Mouse (Mus musculus) embryonic facial prominence, embryonic 13.5 days (tissue): Measurements from ENCODE around the gene Nprl3. TPM values are rescaled to one million over a fixed set of nuclear protein-coding genes. Genes with fewer than 3 reads are reported as not detected.

ENCODE experiments used
- ATAC-seq: fragments of 200-750 bp; cut with Nextera tagmentation; 2 replicates; pipeline ENCODE4 v1.8.0; 2017; ENCODE audit warnings: low read depth; ENCODE audit not compliant: insufficient number of reproducible peaks, insufficient read depth, low FRiP score, low TSS enrichment
- H3K27ac ChIP-seq: fragments of 300-500 bp; sonication (generic); 2 replicates; pipeline ENCODE4 v1.5.1; 2015; ENCODE audit warnings: moderate library complexity, mild to moderate bottlenecking, inconsistent platforms
- H3K27me3 ChIP-seq: fragments of 300-500 bp; sonication (generic); 2 replicates; pipeline ENCODE4 v1.6.1; 2015; ENCODE audit warnings: mild to moderate bottlenecking, inconsistent platforms
- H3K36me3 ChIP-seq: fragments of 300-500 bp; sonication (generic); 2 replicates; pipeline ENCODE4 v1.6.1; 2015; ENCODE audit warnings: mild to moderate bottlenecking, inconsistent platforms
- H3K4me1 ChIP-seq: fragments of 300-500 bp; sonication (generic); 2 replicates; pipeline ENCODE4 v1.6.1; 2015; ENCODE audit warnings: inconsistent platforms
- H3K4me2 ChIP-seq: fragments of 300-500 bp; sonication (generic); 2 replicates; pipeline ENCODE4 v1.6.1; 2015; ENCODE audit warnings: moderate library complexity, mild to moderate bottlenecking, inconsistent platforms
- H3K4me3 ChIP-seq: fragments of 300-500 bp; sonication (generic); 2 replicates; pipeline ENCODE4 v1.5.1; 2015; ENCODE audit warnings: mild to moderate bottlenecking, inconsistent platforms
- H3K9ac ChIP-seq: fragments of 300-500 bp; sonication (generic); 2 replicates; pipeline ENCODE4 v1.6.1; 2015; ENCODE audit warnings: mild to moderate bottlenecking, inconsistent platforms
- H3K9me3 ChIP-seq: fragments of 300-500 bp; sonication (generic); 2 replicates; pipeline ENCODE4 v1.6.1; 2016; ENCODE audit warnings: inconsistent platforms
- WGBS: fragments of 180-500 bp; shearing (Covaris S2); methylation state at CpG from one replicate; pipeline ENCODE4 v1.1.7; 2015; ENCODE audit warnings: mixed read lengths; 5-methylcytosine and 5-hydroxymethylcytosine counted together
- polyA plus RNA-seq: library from polyadenylated mRNA; unstranded; fragments of >200 nt; fragmentation: Nextera tagmentation; extraction: Ambion mirVana; gene quantifications from 2 replicates; pipeline ENCODE4 v1.2.1, GENCODE M21; 2015

Gene Nprl3
- polyA plus RNA-seq, 1 experiment from 2014 or later, result 46.9 TPM

- H3K9ac ChIP-seq, result no peak overlapping the region
- 66% methylated on average over 5 of the region's 5 CpGs for WGBS
Measured at GRCm38 (mm10) chr11:32189434-32189833, 78.1 kb downstream of the Nprl3 start.

DNA sequence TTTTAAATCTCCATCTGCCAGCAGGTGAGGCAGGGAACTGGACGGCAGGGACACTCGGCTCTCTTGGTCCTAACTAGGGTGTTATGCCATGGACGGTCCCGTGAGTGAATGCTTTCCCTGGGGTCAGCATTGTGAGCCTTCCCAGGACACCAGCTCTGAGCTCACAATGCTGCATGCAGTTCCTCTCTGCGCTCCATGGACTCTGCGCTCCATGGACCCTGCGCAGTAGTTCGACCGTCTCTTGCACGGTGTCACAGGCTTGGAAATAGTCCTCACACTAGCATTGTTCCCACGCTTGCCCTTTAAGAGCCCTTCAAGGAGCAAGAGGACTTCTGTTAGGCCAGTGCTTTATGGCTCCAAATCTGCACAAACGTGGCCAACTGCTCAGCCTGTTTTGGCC, 78.6 kb downstream of the Nprl3 start:
- Histone ChIP-seq H3K4me2 (no peak overlapping the region), H3K4me1 (no peaks in the 10 kb centered on the region), H3K9me3 (no peaks in the 10 kb centered on the region), H3K27me3 (no peaks in the 10 kb centered on the region), H3K36me3 (no peaks in the 10 kb centered on the region), H3K27ac (no peak overlapping the region), H3K9ac (no peak overlapping the region), H3K4me3 (no peak overlapping the region)
- WGBS, result 85% methylated on average over 12 of the region's 12 CpGs
- ATAC-seq, result no peak

More at GRCm38 (mm10) chr11:32189434-32189833, 78.1 kb downstream of the Nprl3 start:
- H3K4me3 ChIP-seq, result no peak overlapping the region
- H3K27ac ChIP-seq, result no peak overlapping the region
- no peaks in the 10 kb centered on the region for H3K27me3 ChIP-seq
- no peaks in the 10 kb centered on the region for H3K9me3 ChIP-seq
- H3K4me2 ChIP-seq, result no peak overlapping the region
- H3K36me3 ChIP-seq, result no peaks in the 10 kb centered on the region
- no peak for ATAC-seq
- no peaks in the 10 kb centered on the region for H3K4me1 ChIP-seq

DNA sequence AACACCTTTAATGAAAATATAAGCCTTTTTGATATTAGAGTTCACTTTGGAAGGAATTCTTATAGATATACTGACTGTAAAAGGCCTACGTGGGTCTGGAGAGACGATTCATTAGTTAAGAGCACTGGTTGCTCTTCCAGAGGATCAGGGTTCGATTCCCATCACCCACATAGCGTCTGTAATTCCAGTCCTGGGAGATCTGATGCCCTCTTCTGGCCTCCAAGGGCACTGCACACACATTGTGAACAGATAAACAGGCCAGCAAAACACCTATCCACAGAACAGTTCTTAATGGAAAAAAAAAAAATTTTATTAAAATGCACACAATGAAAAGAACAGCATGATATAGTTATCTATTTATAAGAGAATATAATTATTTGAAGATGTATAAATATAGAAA, 80.3 kb downstream of the Nprl3 start:
- Histone ChIP-seq H3K9ac (no peak overlapping the region), H3K36me3 (no peaks in the 10 kb centered on the region), H3K27ac (no peak overlapping the region), H3K4me2 (no peak overlapping the region), H3K27me3 (no peaks in the 10 kb centered on the region), H3K4me3 (no peak overlapping the region), H3K9me3 (no peaks in the 10 kb centered on the region), H3K4me1 (no peaks in the 10 kb centered on the region)
- 84% methylated on average over 4 of the region's 4 CpGs for WGBS
- no peak for ATAC-seq

- Histone ChIP-seq H3K4me3 (no peak overlapping the region), H3K4me2 (no peak overlapping the region), H3K27me3 (no peaks in the 10 kb centered on the region), H3K9ac (no peak overlapping the region), H3K27ac (no peak overlapping the region), H3K4me1 (no peaks in the 10 kb centered on the region), H3K9me3 (no peaks in the 10 kb centered on the region), H3K36me3 (no peaks in the 10 kb centered on the region)
- ATAC-seq, result no peak
- WGBS, result 76% methylated on average over 3 of the region's 3 CpGs
Measured at GRCm38 (mm10) chr11:32186031-32186430, 81.5 kb downstream of the Nprl3 start.

DNA sequence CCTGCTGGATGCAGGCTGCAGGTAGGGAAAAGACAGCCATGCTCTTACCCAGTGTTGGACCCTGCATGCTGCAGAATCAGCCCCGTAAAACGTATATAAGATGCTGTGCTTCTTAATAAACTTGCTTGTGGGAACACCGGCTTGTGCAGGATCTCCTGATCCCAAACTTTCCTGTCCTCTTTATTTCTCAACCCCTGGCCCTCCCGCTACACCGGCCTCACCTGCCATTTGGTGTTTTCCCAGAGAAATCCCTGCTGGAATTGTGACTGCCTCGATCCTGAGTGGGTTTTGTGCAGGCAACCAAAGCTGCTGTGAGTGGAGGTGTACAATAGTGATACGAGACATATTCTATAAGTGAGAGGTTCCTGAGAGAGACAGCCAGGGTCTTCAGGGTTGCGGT, 83.0 kb downstream of the Nprl3 start:
- Histone ChIP-seq H3K4me3 (no peak overlapping the region), H3K4me2 (no peak overlapping the region), H3K9me3 (no peaks in the 10 kb centered on the region), H3K27ac (no peak overlapping the region), H3K4me1 (no peaks in the 10 kb centered on the region), H3K36me3 (no peaks in the 10 kb centered on the region), H3K9ac (no peak overlapping the region), H3K27me3 (no peaks in the 10 kb centered on the region)
- 87% methylated on average over 8 of the region's 8 CpGs for WGBS
- ATAC-seq, result no peak

DNA sequence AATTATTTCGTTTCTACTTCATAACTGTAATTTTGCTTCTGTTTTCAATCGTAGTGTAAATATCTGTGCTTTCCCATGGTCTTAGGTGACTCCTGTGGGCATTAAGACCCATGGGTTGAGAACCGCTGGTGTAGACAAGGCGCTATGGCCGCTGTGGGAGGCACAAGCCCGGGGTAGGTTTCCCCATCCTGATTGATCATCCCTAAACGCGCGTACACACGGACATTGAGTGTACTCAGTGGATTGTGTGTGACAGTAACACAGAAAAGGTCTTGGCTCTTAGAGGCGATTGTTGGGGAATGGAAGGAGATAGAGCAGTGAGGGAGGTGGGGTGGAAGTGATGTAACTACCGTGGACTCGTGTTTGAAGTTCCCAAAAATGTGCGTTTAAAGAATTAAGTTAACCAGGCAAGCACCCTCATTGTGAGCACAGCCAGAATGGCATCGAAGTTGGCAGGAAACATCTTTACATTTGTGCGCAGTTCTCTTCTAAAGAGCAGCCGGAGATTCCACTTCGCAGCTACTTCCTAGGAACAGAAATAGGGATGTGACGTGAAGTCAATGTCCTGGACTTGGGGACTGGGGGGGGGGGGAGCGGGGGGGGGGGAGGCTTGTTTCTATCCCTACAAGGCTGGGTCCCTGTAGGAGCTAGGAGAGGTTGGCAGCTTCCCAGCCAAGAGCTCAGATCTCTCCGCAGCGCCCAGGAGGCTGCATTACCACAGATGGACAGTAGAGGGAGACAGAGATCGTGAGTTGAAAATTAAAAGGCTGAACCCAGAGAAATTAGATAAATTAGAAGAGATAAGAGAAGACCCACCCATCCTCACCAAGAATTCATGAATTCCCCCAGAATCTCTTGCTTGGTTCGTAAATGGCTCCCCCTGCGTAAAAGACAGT, 85.3 kb downstream of the Nprl3 start:
- Histone ChIP-seq H3K4me1 (no peaks in the 10 kb centered on the region), H3K27me3 (no peaks in the 10 kb centered on the region), H3K4me3 (no peak overlapping the region), H3K4me2 (no peak overlapping the region), H3K27ac (no peak overlapping the region), H3K9ac (no peak overlapping the region), H3K36me3 (no peaks in the 10 kb centered on the region), H3K9me3 (no peaks in the 10 kb centered on the region)
- 52% methylated on average over 23 of the region's 25 CpGs for whole genome bisulfite sequencing
- no peak for ATAC-seq

DNA sequence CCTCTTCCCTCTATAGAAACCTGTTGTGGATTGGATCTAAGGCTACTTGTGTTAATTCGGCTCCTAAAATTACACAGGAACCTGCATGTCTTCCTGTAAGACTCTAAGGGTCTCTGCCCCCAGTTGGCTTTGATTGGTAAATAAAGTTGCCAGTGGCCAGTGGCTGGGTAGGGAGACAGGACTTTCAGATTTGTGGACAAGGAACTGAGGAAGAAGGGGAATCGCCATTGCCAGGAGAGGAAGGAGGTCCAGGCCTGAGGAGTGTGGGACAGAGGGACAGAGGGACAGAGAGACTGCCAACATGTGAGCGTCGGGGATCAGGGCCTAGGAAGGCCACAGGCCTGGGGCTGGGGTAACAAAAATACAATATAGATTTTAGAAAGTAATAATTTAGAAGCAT, 86.3 kb downstream of the Nprl3 start:
- Histone ChIP-seq H3K9ac (no peak overlapping the region), H3K4me1 (no peaks in the 10 kb centered on the region), H3K4me2 (no peak overlapping the region), H3K27me3 (no peaks in the 10 kb centered on the region), H3K27ac (no peak overlapping the region), H3K36me3 (no peaks in the 10 kb centered on the region), H3K4me3 (no peak overlapping the region), H3K9me3 (no peaks in the 10 kb centered on the region)
- no peak for ATAC-seq
- WGBS, result 77% methylated on average over 4 of the region's 4 CpGs

DNA sequence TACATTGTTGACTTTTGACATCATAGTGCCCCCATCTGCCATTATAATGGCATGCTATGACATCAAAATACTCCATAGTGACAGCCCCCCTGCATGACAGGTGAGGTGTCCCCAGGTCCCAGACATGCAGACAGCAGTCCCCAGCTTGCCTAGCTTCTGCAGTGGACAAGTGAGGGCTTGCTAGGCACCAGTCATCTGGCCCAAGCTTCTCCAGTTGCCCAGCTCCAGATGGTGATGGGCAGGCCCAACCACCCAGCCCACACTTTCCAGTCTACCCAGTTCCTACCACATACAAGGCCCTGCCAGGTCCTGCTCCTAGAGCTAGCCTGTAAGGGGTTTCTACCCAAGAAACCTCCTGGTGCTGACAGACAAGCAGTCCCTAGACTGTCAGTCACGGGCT, 89.0 kb downstream of the Nprl3 start:
- Histone ChIP-seq H3K9ac (no peak overlapping the region), H3K4me2 (no peak overlapping the region), H3K9me3 (no peaks in the 10 kb centered on the region), H3K27me3 (no peaks in the 10 kb centered on the region), H3K4me1 (no peaks in the 10 kb centered on the region), H3K36me3 (no peaks in the 10 kb centered on the region), H3K27ac (no peak overlapping the region), H3K4me3 (no peak overlapping the region)
- WGBS, result 74% methylated on average over 1 of the region's 1 CpGs
- ATAC-seq, result no peak

Other genes starting within 250 kb of the Nprl3 start
- gene Il9r, start 67.4 kb downstream of the Nprl3 start, polyA plus RNA-seq, result 0.31 and 0.43 TPM in 2 replicates
- gene Snrnp25, start 62.3 kb downstream of the Nprl3 start, polyA plus RNA-seq, result 64.4 and 69.3 TPM in 2 replicates
- 55.5 and 55.9 TPM in 2 replicates for gene Rhbdf1, start 45.4 kb downstream of the Nprl3 start, polyA plus RNA-seq
- 42.2 and 44.1 TPM in 2 replicates for gene Mpg, start 41.2 kb downstream of the Nprl3 start, polyA plus RNA-seq
- 557 and 590 TPM in 2 replicates for gene Hba-x, start 8.7 kb upstream of the Nprl3 start, polyA plus RNA-seq
- gene Hba-a1, start 15.8 kb upstream of the Nprl3 start, polyA plus RNA-seq, result 3,202 and 4,502 TPM in 2 replicates
- 1.6 and 3.7 TPM in 2 replicates for gene Hbq1b, start 19.3 kb upstream of the Nprl3 start, polyA plus RNA-seq
- gene Hba-a2, start 28.8 kb upstream of the Nprl3 start, polyA plus RNA-seq, result 7,810 and 10,560 TPM in 2 replicates
- gene Hbq1a, start 32.4 kb upstream of the Nprl3 start, polyA plus RNA-seq, result 1.3 and 1.6 TPM in 2 replicates
- gene Sh3pxd2b, start 80.1 kb upstream of the Nprl3 start, polyA plus RNA-seq, result 29.4 and 30.1 TPM in 2 replicates
- 81.2 and 89.7 TPM in 2 replicates for gene Ubtd2, start 187.7 kb upstream of the Nprl3 start, polyA plus RNA-seq